Mouse (Mus musculus) brain, embryonic 14.5 days (tissue): ENCODE measurements around the gene Samd10.

Experiments used
- CTCF ChIP-seq: fragments of 200-500 bp; IDR thresholded peaks from 2 replicates; pipeline ENCODE4 v1.5.1; 2012; ENCODE audit warnings: inconsistent platforms, mild to moderate bottlenecking, moderate library complexity, borderline replicate concordance; ENCODE audit not compliant: insufficient read depth, insufficient read length; ENCODE audit errors: extremely low read depth
- POLR2A ChIP-seq: fragments of 200-500 bp; IDR thresholded peaks from 2 replicates; pipeline ENCODE4 v1.6.1; 2012; ENCODE audit warnings: mild to moderate bottlenecking, inconsistent platforms, borderline replicate concordance; ENCODE audit not compliant: poor library complexity, insufficient read depth, insufficient read length, severe bottlenecking; ENCODE audit errors: extremely low read depth

GRCm38 (mm10) chr2:181588229-181588780 is 10.7 kb downstream of the Samd10 start:
- TF ChIP-seq CTCF (no peak), POLR2A (no peak)
